Mouse (Mus musculus) urinary bladder, adult 2 months (tissue): ENCODE measurements at regions not wholly inside any gene's neighbourhood (a gene's known extent, or its start where the extent isn't known, plus 50 kb on each side); places are given as distances from the start of the nearest gene placed in this dataset.

Experiments used
- DNase-seq: peaks from one replicate; pipeline ENCODE4 v3.0.0; 2022; ENCODE audit warnings: low spot score

DNA sequence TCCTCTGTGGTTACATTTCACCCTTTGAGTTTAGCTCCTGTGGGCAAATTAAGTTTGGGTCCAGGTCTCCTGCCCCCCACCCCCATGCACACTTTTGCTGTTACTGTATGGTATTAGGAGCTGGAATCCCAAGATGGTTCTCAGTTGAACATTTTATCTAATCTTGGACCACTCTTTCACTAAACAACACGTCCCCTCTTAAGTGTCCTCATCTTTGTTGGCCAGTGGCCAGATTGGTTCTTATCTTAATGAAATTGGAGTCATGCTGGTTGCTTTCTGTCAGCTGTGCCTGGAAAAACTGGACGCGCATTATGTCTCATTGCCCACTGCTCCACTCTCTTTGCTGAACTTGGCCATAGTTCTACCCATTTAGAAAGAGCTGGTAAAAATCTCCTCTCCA lies 391.1 kb upstream of the Pbx1 start:
- DNase-seq = no peak

DNA sequence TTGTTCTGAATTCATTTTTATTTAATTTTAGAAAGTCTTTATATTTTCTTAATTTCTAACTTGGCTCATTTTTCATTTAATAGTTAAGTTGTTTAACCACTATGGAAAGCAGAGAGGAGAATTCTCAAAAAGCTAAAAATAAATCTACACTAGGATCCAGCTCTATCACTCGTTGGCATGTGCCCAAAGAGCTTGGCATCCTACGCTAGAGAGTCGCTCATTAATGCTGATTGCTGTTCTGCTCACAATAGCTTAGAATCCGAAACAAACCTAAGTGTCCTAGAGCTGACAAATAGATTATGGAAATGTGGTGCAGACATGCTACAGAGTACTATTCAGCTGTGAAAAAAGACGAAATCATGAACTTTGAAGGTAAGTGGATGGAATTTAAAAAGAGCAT lies 386.3 kb upstream of the Pbx1 start:
- no peak for DNase-seq

DNA sequence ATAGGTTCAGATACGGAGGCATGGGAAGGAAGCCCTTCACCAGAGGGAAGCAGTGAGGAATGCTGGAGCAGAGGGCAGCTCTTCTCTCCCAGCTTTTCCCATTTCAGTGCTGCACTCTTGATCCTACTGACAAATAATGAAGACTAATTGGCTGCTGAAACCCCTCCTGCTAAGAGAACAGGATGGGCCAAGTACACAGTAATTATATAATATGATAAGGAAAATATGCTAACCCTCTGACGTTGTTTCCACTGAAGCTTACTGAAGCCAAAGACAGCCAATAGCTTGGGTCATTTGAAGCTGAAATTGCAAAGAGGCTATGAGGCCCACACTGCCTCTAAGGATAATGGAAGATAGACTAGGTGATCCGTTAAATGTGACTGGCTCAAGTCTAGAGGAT lies 375.0 kb upstream of the Pbx1 start:
- DNase-seq = no peak

DNA sequence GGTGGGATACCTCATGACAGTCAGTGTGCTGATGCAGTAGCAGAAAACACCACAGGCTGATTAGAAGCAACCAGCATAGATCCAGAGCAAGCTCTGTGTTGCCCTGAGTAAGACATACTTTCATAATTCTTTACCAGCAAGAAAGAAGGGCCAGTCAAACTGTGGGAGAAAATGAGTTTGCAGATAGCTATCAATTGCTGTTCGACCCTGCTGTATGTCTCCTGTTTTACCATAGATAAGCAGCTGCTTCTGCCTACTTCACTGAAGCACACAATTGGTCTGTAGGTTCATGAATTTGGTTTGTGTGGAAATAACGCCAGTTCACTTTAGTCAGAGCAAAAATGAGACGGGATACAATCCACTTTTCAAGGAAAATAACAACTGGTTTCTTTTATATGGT lies 373.4 kb upstream of the Pbx1 start:
- DNase-seq = no peak

DNA sequence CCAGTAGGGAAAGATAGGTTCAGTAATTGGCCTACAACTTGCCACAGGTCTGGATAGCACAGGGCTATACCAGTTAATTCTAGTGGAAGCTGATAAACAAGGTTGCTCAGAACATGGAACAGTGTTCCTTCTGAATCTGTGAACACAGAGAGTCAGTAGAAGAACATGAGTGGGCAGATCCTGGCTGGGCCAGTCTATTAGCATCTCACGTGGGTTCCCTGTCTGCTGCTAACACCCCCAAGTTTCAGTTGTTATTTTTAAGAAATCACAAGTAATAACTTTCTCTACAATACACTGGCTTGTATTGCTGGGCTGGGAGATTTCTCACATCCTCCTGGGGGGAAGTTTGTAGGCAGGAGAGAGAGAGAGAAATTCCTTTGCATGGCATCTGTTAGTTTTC lies 369.0 kb upstream of the Pbx1 start:
- no peak for DNase-seq

DNA sequence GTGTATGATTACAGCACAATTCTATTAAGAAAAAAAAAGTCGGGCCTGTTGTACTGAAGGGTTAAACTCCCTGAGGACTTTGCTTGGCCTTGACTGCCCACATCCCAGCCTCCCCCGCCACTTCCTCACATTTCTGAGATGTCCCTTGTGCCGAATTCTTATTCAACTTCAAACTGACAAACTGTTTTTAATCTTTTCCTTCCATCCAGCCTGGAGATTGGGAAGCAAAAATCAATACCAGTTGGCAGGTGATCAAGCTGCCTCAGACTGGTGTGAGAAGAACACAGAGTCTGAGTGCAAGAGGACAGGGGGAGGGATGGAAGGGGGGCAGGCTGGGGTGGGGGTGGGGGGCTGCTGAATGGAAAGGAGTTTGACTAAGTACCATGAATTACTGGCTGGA lies 354.7 kb upstream of the Pbx1 start:
- DNase-seq = no peak

DNA sequence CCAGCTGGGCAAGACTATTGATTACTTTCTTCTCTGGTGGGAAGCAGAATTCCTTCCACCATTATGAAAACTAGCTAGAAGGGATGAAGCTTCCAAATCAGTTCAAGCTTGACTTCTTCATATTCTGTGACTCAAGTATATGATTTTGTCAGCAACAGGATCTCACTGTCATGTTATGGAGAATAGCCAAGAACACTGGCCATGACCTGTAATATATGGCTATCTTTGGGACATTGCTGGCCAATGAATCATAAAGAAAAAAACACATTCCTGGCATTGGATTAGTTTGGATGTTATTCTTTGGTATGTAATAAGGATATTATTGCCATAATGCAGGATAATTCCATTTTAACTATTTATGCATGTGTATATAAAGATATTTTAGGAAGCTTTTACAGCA lies 351.8 kb upstream of the Pbx1 start:
- no peak for DNase-seq

DNA sequence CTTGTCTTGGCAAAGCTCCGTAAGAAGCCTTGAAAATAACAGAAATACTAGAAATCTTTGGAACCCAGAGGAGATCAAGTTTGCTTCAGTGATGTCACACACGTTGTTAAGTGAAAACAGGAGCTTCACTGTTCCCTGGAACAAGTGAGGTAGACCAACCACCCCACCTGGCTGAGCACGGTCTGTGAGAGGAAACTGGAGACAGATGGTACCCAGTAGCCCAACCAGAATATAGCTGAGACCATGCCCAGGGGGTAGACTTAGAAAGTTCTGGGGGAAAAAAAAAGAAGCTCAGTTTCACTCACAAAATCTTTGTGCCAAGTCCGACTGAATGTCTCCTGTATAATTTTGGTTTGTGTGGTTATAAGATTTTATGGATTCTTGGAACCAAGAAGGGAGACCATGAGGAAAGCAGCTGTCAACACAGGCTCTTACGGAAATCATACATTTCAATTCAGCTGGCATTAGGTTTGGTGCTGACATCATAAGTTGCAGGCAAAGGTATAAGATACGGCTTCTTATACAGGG lies 332.4 kb upstream of the Pbx1 start:
- DNase-seq = no peak

DNA sequence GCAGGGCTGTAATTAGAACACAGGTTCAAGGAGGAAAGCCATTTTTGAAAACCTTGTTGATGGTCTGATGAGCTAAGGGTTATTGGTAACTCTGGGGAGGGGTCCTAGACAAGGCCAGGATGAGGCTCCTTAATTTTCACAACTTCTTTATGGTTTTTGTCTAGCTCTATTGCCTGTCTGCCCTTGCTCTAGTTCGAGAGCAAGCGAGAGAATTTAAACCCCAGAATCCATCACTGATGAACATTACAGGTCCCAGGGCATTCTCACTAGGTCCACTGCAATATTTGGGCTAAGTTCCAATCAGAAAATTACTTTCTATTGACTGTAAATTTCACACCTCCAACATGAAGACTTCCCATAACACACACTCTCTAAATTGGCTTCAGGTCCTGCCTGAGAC lies 329.0 kb upstream of the Pbx1 start:
- no peak for DNase-seq

DNA sequence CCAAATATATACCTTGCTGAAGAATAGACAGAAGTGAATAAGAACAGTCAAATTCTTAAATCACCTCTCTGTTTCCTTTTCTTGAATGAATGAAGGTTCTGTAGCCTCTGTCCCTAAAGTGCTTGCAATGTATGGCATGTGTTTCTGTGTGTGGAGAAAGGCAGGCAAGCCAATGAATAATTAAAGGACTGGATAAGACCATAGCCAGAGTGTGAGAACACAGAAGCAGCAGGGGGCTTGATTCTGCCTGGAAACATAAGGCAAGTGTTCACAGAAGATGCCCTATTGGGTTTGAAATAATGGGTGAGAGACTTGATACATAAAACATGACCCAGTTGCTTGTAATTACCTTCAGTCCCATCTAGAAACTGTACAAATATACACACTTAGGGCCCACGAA lies 328.2 kb upstream of the Pbx1 start:
- no peak for DNase-seq

DNA sequence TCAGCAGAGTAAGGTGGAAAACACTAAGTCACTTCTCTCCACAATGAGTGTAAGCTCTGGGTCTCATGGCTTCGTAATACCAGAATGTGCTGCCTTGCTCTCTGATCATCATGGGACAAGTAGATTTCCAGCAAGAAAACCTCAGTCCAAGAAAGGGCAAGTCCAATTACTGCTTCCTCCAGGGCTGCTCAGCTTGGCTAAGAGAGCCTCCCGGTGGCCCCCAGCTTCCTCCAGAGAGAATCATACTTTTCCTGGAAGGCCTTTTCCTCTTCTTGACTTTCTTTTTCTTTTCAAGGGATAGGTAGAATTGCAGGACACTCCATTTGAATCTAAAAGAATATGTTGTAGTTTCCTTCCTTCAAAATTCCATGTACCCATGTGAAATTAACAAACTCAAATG lies 326.8 kb upstream of the Pbx1 start:
- no peak for DNase-seq

DNA sequence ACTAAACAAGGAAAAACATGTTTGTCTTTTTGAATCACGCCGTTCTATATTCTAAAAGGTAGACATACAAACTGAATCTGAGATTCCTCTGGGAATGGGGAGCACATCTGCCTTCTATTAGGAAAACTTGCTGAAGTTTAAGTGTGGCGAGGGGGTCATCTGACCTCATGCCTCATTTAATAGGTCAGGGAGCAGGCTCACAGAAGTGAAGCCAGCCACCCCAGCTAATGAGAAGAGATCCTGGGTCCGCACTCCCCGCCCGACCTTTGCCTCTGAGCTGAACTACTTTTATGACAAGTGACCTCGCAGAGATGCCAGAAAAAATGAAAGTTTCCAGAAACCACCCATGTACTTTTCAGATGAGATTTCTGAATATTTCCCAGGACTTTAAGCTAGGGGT lies 322.1 kb upstream of the Pbx1 start:
- no peak for DNase-seq

DNA sequence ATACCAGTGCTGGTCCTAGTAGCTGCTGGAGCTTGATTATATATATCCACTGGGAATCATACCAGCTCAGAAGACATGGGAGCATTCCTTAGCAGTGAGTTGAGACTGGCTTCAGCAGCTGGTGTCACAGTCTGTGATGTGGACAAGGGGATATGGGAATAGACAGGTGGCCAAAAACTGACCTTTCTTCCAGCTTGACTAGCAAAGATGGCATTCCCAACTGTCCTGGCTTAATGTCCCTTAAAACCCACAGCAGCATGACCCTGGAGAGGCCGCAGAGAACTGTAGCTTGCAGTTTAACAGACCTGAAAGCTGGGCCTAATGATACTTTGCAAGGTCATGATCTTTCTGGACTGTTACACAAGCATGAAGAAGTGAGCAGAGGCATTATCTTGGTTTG lies 311.4 kb upstream of the Pbx1 start:
- no peak for DNase-seq

DNA sequence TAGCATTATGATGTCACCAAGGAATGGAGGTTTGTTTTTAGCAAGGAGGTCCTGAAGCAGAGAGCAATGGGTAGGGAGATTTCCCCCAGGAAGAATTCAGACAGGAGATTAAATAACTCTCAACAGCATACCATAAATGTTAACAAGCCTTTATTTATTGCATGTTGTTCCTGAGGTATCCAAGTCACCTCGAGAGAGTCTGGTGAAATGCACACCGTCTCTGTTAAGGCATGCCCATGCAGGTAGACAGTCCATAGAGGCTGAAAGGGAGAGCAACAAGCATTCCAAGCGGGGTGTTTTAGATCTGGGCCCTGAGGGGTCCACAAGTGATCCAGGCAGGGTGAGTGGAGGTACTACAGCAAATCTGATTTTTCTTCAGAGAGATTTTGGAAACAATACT lies 305.9 kb upstream of the Pbx1 start:
- no peak for DNase-seq

DNA sequence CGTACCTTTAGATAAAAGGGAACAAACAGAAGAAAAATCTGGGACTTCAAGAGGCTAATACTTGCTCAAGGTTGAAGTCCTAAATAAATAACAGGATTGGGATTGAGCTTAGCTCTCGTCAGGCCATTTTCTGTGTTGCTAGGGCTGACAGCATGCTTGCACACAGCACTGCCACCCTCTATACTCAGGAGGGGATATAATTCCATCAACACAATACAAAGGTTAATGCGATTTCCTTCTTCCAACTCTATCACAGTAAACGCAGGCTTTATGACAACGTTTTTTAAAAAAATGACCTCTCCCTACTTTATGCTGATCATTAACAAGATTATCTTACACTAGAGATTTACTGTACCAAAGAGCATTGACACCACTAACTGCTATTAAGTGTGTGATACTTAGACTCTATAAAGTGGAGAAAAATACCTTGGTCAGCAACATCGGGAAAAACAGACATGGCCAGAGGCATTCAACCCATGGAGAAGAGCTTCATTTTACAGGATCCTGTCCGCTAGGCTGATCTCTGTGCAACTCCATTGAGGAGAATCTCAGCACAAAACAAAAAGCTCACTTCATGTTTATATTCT lies 305.3 kb upstream of the Pbx1 start:
- no peak for DNase-seq

DNA sequence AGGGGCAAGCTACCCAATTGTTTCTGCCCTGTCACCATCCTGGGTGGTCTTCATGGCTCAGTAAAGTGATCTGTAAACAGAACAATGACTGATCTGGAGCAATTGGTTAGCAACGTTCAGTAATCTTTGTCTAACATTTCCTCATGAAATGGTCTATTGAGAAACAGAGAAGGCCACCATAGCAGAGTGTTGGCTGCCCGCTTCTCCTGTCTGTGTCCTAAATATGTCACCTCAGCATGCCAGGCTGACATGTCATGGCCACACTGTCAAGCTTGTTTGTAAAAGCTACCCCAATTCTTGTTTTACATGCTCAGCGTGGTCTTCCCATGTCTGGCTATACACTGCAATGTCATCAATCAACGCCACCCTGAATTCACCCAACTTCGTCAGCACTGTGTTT lies 301.0 kb upstream of the Pbx1 start:
- no peak for DNase-seq

DNA sequence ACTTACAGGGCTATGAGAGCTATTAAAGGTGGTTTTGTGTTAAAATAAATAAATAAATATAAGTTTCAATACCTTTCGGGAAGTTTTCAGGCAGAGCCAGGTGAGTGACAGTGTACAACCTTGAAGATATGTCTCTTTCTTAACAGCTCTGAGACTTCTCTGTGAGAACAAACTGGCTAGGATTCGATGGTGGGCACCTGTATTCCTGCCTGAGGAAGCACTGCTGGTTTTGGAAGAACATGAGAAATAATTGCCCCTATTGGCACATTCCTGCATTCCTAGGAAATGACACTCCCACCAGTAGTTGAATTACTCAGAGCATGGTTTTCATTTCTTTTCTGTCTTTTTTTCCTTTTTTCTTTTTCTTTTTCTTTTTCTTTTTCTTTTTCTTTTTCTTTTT lies 277.8 kb upstream of the Pbx1 start:
- no peak for DNase-seq

DNA sequence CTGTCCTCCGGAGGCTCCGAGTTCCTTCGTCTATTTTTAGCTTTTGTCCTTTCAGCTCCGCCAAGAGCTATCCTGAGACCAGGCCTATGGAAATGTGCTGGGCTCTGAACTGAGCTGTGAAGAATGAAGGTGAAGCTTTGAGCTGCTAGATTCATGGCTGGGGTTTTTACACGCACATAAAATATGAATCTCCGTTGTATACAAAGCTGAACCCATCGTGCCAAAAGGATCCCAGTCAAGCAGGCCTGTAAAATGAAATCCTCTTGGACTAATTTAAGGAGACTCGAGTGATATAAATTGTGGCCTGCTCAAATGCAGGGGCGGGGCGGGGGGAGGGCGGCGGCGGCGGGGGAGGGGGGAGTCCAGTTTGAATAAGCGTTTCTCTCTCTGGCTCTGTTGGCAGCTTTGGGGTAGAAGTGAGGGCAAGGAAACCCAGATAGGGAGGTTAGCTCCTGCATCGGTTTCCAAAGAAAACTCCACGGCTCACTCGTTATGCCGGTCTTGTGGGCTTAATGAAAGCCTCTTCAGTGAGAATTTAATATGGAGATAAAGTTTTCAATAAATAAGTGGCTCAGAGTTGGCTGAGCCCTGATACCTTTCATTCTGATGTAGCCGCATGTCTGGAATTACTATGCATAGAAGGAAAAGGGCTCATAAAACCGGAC lies 277.1 kb upstream of the Pbx1 start:
- DNase-seq = peak; percentile 22

DNA sequence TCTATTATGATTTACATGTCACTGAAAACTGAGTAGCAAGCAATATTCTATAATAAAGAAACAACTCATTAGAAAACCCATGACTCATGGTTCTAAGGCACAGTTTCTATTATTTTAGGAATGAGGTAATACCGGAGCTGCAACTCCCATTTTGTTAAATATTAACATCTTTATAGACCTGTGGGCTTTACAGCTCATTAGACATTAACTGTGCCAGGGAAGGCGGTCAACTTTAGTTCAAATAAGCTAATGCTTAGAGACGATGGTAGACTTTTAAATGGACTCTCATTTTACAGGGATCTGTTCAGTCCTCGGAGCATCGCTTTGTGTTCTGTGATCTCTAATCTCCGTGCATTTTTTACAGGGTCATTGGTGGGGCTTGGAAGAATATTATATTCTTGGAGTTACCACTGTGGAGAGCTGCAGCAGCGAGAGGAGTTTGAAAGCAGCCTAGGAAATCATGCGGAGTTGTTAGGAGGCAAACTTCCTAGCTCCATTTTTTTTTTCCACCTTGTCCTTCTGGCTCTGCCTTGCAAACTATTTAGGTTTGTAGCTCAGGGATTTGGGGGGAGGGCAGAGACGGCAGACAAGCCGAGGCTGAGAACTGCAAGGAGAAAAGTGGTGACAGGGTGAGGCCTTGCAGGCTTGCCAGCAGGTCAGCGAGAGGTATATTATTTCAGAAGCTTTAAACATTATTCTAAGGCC lies 276.2 kb upstream of the Pbx1 start:
- peak; percentile 21 for DNase-seq

DNA sequence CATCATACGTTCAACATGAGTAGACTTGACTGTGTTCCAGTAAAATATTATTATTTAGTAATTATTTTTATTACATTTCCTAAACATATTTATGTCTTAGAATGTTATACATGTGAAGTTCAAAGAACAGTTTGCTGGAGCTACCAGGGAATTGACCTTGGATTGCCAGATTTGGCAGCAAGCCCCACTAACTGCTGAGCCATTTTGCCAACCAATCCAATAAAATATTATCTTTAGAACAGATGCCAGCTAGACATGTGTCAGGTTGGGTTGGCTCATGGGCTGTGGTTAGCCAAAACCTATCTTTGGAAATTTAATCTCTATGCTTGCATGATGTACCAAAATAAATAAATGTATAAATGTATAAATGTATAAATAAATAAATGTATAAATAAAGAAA lies 265.3 kb upstream of the Pbx1 start:
- no peak for DNase-seq

DNA sequence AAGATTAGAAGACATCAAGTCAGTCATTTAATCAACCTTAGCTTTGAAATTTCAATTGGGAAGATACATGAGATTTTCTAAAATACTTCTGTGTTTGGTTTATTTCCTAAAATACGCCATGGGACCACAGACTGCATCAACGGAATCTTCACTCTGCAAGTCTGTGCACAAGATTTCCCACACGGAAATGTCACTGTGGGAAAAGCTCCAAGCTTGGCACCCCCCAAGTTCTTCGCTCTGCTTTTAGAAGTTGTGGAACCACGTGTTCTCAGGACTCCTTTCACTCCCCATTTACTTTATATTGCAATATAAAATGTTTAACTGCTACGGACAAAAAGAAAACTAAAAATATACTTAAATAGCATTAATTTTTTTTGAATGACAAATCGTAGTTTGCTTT lies 254.8 kb upstream of the Pbx1 start:
- DNase-seq = no peak

DNA sequence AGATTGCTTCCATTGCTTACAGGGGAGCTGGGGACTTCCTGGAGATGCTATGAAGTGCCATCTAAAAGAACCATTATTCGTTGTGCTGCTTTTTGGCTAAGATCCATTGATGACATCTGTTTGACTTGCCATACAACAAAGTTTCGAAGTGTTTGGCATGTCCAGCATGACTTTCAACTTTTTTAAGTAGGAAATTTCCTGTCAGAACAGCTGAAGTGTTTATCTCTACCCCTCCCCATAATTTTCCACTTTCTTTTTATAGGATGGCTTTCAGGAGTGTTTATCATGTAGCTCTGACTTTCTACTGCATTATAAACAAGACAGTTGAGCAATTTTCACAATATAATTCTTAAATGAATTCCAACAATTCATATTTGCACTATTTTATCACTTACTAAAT lies 253.1 kb upstream of the Pbx1 start:
- DNase-seq = no peak

DNA sequence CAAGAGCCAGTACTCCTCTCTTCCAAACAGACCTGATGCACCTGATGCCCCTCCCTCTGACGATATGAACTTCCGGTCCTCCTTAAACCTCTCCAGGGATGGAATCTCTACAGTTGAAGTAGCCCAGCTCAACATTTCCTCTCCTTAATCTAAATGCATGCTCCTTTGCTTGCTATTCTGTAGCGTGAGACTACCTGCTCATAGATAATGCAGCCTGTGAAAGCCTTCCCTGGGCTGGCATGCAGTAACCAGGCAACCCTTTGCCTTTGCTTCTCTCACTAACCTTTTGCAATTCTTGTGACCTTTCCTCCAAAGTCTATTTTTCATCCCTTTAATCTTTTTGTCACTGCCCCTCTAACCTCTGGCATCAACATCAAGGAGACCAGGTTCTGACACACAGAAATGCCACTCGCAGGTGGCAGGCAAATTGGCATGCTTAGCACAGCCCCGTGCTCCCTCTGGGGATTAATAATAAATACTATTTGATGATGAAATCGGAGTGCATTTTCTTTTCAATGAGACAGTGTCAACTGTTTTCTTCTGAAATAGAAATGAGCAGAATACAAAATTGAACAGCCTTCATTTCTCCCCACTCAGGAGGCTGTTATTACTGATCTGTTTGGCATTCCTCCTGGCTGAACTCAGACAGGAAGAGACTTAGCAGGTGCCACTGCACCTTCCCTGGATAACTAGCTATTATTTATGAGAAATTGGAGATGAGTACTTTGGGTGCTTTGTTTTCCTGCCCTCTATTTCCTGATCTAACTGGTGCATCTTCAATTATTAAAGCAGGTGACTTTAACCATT lies 249.8 kb upstream of the Pbx1 start:
- DNase-seq = no peak
